Mouse (Mus musculus) mammary gland, adult 2 months (tissue): ENCODE data around the gene Olfr140. TPM values are rescaled to one million over a fixed set of nuclear protein-coding genes. Genes with fewer than 3 reads are reported as not detected.

Source experiments
- polyA plus RNA-seq: library from polyadenylated mRNA; depleted of rRNA; stranded (reverse); fragments of >200 nt; gene quantifications from 2 replicates; pipeline ENCODE4 v1.2.3, GENCODE M21; 2012; ENCODE audit warnings: low replicate concordance; rRNA removed

The Olfr140 gene
- polyA plus RNA-seq, result not detected in 2 replicates

GRCm38 (mm10) chr2:90063494-90063893, at the start of gene Olfr140:
TSS of gene Olfr140 (minus strand) at chr2:90063594.

GRCm38 (mm10) chr2:90035037-90035436, 28.4 kb downstream of the Olfr140 start, which contains the start of gene Olfr1265:
TSS of gene Olfr1265 (plus strand) at chr2:90035337.

GRCm38 (mm10) chr2:90025477-90025876, 37.9 kb downstream of the Olfr140 start, which contains the start of gene Olfr1264:
TSS of gene Olfr1264 (minus strand) at chr2:90025577.

GRCm38 (mm10) chr2:90011831-90012230, 51.6 kb downstream of the Olfr140 start, which contains the start of gene Olfr1263:
TSS of gene Olfr1263 (plus strand) at chr2:90012131.

GRCm38 (mm10) chr2:89999845-90000244, 63.5 kb downstream of the Olfr140 start, which contains the start of gene Olfr1262:
TSS of gene Olfr1262 (plus strand) at chr2:90000145.

Other genes with a start within 250 kb of the Olfr140 start
- not detected in 2 replicates for gene Olfr1256, start 222.0 kb downstream of the Olfr140 start, polyA plus RNA-seq
- gene Olfr48, start 215.4 kb downstream of the Olfr140 start, polyA plus RNA-seq, result not detected in 2 replicates
- not detected in 2 replicates for gene Olfr1257, start 185.2 kb downstream of the Olfr140 start, polyA plus RNA-seq
- not detected in 2 replicates for gene Olfr1258, start 136.3 kb downstream of the Olfr140 start, polyA plus RNA-seq
- gene Olfr1259, start 114.9 kb downstream of the Olfr140 start, polyA plus RNA-seq, result not detected in 2 replicates
- not detected in 2 replicates for gene Olfr1260, start 89.3 kb downstream of the Olfr140 start, polyA plus RNA-seq
- gene Olfr1261, start 72.4 kb downstream of the Olfr140 start, polyA plus RNA-seq, result not detected in 2 replicates
- not detected in 2 replicates for gene Olfr1262, start 63.4 kb downstream of the Olfr140 start, polyA plus RNA-seq
- not detected in 2 replicates for gene Olfr1263, start 51.5 kb downstream of the Olfr140 start, polyA plus RNA-seq
- not detected in 2 replicates for gene Olfr1264, start 38.0 kb downstream of the Olfr140 start, polyA plus RNA-seq
- gene Olfr1265, start 28.3 kb downstream of the Olfr140 start, polyA plus RNA-seq, result not detected in 2 replicates
- gene Olfr1269, start 57.8 kb upstream of the Olfr140 start, polyA plus RNA-seq, result not detected in 2 replicates
- not detected in 2 replicates for gene Olfr32, start 78.7 kb upstream of the Olfr140 start, polyA plus RNA-seq
- gene Olfr1270, start 89.5 kb upstream of the Olfr140 start, polyA plus RNA-seq, result not detected in 2 replicates
- gene Olfr1506, start 160.9 kb upstream of the Olfr140 start, polyA plus RNA-seq, result not detected in 2 replicates
- gene Olfr142, start 194.0 kb upstream of the Olfr140 start, polyA plus RNA-seq, result not detected in 2 replicates
- not detected in 2 replicates for gene Olfr1271, start 207.4 kb upstream of the Olfr140 start, polyA plus RNA-seq
- gene Olfr1272, start 229.2 kb upstream of the Olfr140 start, polyA plus RNA-seq, result not detected in 2 replicates